Mouse (Mus musculus) CD4-positive, CD25-positive, alpha-beta regulatory T cell (primary cell): Measurements from ENCODE around the gene Dlx4. TPM values are rescaled to one million over a fixed set of nuclear protein-coding genes. Genes with fewer than 3 reads are reported as not detected.

Source experiments
- polyA plus RNA-seq: library from polyadenylated mRNA; unstranded; fragments of 100-300 nt; shearing (Covaris generic); gene quantifications from one replicate; pipeline ENCODE4 v1.2.1, GENCODE M21; 2017

The Dlx4 gene
- not detected for polyA plus RNA-seq

DNA sequence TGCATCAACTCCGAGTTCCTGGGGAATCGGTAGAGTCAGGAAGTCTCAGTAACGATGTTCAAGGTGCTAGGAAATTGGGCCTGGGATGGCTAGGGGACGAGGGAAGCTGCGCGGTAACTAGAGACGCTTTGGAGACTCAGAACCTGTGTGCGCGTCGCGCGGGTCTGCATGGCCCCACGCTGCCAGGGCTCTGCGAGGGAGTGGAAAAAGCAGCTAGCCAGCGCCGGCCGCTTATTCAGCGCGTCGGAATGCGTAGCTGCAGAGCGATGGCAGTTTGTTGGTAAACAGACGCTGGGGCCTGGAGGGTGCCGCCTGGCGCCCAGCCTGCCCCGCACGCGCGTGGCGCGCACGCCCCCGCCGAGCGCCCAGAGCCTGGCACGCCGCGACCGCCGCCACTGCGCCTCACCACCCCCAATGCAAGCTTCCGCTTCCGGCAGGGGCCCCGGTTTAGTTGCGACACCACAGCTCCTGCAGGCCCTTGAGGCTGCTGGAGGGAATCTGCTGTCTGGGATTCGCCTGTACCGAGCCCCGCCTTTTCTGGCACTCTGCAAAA lies at the start of gene Dlx4:
Gene Dlx4, minus strand, starts transcription at position 413 of the 553 bp plus-strand sequence.

GRCm38 (mm10) chr11:95119990-95120632 lies 26.0 kb downstream of the Dlx4 start, which contains the start of gene Dlx3:
Gene Dlx3, plus strand, starts transcription at chr11:95120119.

Other genes with a start within 250 kb of the Dlx4 start
- 0.18 TPM for gene Col1a1, start 210.0 kb downstream of the Dlx4 start, polyA plus RNA-seq
- not detected for gene Hils1, start 178.7 kb downstream of the Dlx4 start, polyA plus RNA-seq
- not detected for gene Sgca, start 169.9 kb downstream of the Dlx4 start, polyA plus RNA-seq
- 22.4 TPM for gene Ppp1r9b, start 155.2 kb downstream of the Dlx4 start, polyA plus RNA-seq
- gene Samd14, start 136.4 kb downstream of the Dlx4 start, polyA plus RNA-seq, result 0.38 TPM
- gene Pdk2, start 104.9 kb downstream of the Dlx4 start, polyA plus RNA-seq, result 23.2 TPM
- gene Itga3, start 69.5 kb downstream of the Dlx4 start, polyA plus RNA-seq, result 2.8 TPM
- not detected for gene Dlx3, start 26.1 kb downstream of the Dlx4 start, polyA plus RNA-seq
- 0.14 TPM for gene Tac4, start 115.3 kb upstream of the Dlx4 start, polyA plus RNA-seq
- 111 TPM for gene Kat7, start 164.0 kb upstream of the Dlx4 start, polyA plus RNA-seq
- gene Fam117a, start 190.8 kb upstream of the Dlx4 start, polyA plus RNA-seq, result 48.6 TPM
- 66.5 TPM for gene Slc35b1, start 238.4 kb upstream of the Dlx4 start, polyA plus RNA-seq